Mouse (Mus musculus) embryo, embryonic 11.5 days (tissue): ENCODE measurements at regions not wholly inside any gene's neighbourhood (a gene's known extent, or its start where the extent isn't known, plus 50 kb on each side); places are given as distances from the start of the nearest gene placed in this dataset.
A peak's percentile ranks its signal among the peaks of the same experiment; 100 is the strongest.

Experiments
- DNase-seq: peaks from one replicate; pipeline ENCODE4 v3.0.0-alpha.2; 2012; ENCODE audit warnings: low read depth, low spot score

DNA sequence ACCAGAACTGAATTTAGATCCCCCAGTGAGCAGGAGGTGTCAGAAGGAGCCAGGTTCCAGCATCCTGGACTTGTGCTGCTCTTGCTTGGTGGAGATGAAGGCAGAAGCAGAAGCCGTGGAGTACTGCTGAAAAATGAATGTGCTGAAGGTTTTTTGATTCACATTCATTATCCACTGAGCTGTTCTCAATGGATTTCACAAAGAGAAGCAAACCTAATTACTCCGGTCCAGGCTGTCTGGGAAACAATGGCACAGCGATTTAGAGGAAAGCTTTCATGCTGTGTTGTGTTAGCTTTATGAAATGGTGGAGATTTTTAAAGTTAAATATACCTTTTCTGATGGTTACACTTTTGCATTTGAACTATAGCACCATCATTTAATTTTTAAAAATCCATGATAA lies 535.3 kb upstream of the Adgrl3 start:
- no peak for DNase-seq

DNA sequence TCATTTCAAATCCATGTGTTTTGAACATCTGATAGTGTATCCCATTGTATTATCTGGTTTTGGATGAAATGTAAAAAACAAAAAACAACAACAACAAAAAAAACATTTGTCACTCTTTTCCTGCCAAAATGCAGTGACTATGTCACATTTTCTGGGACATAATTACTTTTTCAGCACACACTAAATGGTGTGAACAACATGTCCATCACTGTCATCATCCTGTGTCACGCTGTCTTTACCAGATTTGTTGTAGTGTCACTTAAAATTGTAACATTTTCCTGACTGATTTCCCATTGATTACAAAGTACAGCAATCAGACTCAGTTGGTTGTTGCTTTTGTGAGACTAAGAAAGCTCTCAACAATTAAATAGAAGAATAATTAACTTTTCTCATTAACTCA lies 531.6 kb upstream of the Adgrl3 start:
- DNase-seq = no peak

DNA sequence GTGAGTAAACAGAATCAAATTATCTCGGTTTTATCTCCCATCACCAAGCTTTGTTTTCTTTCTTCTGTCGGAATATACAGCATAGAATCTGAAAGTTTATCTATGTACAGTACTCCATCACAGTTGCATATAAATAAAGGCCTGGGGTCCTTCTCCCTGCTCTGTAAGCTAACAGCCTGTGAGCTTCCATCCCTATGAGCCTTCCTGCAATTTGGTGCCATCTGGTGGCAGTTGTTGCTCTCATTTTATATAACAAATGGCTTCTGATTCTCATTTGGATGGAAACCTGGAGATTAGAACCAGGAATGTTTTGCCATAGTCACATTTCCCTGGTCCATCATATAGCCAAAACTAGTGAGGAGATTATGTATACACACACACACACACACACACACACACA lies 511.3 kb upstream of the Adgrl3 start:
- DNase-seq = peak; percentile 27

DNA sequence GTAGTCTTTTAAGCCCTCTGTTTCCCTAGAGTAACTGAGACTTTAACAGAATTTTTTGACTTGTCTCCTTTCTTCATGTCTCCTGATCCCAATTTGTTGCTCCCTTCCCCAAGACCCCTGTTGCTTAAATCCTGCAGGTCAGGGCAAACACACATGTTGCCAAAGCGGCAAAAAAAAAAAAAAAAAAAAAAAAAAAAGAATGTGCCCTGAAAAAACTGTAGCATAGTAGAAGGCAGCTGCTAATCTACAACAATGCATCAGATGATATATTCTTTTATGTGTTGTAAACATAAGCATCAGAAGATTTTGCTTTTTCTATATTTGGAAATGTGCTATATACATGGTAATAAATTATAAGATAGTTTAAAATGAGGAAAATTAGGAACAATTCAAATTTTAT lies 479.9 kb upstream of the Adgrl3 start:
- DNase-seq = no peak

DNA sequence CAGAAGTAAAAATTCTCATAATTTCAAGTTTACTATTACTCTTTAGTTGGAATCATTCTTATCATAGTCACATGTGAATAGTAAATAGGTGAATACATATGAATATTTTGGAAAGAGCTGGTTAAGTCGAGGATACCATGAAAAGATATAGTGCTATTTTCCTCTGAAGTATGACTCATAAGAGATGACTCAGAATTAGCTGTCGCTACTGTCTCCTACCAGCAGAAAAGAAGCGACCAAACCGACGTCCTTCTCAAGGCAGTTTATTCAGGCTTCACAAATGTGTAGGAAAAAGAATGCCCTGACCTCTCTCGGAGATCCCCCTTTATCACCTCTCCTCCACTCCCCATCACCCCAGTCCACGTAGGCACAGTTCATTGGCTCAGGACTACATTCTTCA lies 468.3 kb upstream of the Adgrl3 start:
- DNase-seq = no peak

DNA sequence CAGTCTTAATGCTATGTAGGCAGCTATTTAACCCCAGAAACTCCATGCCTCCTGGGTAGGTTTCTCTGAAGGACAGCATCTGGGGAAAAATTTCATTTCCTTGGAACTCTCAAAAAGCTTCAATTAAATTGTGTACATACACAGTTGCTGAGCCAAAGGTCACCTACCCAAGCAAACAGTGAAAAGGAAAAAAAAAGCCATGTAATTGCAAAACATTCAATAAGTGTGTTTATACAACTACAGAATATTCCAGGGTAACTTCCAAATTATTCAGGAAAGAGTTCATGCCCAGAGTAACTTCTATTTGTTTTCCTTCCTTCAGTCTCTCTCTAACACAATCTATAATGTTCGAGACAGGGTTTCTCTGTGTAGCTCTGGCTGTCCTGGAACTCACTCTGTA lies 441.2 kb upstream of the Adgrl3 start:
- DNase-seq = no peak

DNA sequence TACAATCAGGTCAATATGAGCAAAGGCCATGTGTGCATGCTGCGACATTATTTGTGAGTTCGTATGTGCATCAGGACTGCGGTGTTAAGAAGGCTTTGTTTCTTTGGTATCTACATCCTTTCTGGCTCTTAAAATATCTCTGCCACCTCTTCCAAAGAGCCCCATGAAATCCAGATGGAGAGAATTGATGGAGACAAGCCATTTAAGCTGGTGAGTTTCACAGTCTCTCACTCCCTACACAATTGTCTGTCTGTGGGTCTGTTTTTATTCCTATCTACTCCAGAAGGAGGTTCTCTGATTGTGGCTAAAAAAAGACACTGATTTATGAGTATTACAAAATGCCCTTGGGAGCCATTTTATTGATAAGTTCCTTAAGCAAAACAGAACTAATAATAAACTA lies 408.4 kb upstream of the Adgrl3 start:
- no peak for DNase-seq

DNA sequence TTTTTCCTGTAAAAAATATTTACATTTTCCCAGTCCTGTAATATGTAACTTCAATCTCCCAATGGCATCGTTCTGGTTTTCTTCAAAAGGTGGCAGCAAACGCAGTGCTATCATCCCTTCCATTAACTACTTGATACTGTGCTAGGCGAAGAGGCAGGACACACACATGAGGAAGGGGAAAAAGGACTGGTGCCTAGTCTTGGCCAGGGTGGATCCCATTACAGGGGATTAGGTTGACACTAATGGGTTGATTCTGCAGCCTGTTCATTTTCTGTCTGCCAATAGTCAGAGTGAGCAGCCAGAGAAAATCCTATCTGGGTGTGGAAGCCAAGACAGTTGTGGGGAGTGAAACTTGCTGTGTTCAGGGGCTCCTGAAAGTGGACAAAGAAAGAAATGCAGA lies 392.7 kb upstream of the Adgrl3 start:
- no peak for DNase-seq

DNA sequence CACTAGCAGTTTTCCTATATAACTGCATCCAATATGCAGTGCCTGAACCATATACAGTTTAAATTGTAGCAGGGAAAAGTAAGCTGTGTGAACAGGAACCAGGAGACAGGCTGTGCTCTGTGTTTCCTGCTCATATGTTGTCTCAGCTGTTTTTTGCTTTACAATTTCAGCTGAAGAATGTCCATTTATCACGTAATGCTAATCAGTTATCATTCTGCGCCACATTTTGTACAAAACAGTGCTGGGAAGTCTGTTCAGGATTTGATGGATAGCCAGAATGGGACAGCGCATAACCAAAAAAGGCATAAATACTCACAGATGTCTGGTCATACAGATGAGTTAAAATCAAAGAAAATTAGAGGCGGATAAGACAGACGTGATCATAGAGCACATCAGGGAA lies 360.9 kb upstream of the Adgrl3 start:
- no peak for DNase-seq

DNA sequence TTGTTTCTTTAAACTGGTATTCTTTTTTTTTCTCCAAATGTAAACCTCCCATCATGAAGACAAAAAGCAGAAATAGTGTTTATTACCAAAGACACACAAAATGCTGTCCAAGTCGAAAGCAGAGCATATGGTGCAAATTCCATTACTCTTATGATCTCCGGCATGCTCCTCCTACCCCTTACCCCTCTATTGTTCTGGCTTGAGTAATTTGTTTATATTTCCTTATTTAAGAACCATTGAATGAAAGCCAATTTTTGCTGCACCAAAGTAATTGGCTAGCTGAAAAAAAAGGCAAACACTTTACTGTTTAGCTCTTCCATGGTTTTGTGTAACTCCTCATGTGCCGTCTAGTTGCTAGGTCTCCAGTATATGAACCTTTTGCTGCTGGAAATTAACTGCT lies 360.4 kb upstream of the Adgrl3 start:
- no peak for DNase-seq

DNA sequence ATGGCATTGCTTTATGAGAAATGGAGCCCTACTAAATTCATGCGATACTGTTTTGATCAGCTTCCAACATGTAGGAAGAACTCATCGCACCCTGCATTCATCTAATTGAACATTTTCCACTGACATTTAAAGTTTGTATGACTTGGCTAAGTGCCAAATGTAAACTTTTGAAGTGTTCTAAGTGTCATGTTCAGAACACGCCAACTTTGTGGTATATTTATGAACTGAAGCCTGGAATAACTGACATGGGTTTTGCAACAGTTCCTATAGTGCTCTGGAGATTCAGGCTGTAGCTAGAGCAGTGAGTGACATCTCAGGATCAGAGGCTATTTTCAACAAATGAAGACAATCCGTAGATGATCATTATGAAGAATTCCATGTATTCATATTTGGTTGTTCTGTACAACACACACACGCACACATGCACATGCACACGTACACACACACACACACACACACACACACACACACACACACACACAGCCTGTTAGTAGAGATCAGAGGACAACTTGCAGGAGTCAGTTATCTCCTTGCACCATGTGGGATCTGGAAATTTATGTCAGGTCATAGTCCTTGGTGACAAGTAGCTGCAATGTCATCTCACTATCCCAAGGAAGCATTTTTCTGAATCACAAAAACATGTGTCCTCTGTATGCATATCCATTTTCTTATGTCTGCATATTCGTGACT lies 349.5 kb upstream of the Adgrl3 start:
- DNase-seq = no peak

DNA sequence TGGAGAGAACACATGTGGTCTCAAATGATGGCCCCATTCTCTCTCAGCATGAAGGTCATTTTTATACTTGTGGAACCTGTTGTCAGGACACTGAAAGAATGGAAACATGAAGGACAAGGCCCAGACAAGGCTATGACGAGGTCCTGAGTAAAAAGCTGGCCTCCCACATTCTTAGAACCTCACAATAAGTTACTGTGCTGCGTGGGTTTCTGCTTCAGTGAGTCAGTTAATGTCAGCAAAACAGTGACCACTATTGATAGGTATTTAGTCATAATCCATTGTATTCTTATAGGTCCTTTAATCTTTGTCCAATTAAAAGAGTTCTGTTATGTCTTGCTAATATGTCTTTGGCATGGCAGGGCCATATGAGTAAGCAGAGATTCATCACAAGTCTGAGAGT lies 336.5 kb upstream of the Adgrl3 start:
- DNase-seq = no peak

DNA sequence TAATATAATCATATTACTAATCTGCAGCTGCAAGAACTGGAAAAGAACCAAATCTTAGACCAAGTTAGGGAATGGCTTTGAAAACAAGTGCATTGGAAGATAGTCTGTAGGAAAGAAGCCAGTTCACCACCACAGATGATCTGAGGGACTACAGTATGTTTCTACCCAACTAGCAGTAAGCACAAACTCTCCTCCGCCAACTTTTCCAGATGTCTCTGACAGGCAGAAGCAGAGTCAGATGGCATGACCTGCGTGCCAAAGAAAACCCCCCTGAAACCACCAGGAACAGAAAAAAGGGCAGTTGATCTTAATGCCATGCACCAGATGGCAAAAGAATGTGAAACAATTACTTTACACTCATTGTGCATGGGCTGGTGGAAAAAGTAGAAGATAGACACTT lies 319.1 kb upstream of the Adgrl3 start:
- DNase-seq = no peak

DNA sequence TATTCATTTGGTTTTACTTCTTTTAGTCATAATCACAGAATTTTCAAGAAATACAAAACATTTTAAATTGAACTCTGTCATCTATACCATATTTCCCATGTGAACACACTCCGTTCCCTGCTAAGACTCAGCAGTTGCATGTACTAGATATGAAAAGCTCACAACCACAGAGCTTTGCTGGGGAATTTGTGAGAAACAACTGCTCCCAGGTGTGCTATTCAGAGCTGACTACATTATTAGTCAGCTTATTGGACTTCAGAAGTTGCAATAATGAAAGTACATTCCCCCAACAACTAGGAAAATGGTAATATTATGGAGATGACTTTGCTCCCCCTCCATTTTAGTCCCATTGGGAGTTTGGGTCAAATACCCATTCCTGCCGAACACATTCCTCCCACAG lies 315.2 kb upstream of the Adgrl3 start:
- no peak for DNase-seq

DNA sequence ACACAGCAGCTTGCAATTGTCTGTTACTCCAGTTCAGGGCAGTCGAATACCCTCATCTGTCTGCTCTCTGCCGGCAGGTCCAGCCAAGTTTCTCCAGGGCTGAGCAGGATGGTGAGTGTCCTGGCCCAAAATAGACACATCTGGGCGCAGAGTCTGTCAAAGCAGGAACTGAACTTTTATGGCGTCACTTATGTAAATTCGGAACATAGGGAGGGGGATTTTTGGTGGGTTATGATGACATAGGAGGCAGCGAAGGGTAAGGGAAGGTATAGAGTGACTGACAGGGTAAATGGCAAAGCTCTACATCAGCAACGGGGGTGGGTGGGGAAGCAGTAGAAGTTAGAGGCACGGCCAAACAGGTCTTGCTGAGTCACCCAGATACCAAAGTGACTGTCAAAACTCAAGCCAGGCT lies 313.3 kb upstream of the Adgrl3 start:
- no peak for DNase-seq
